Mouse (Mus musculus): ENCODE measurements around the gene Slc35e3.

GRCm38 (mm10) chr10:117757796-117758342 lies 11.7 kb upstream of the Slc35e3 start:
- TF ChIP-seq POLR2A (IDR thresholded peaks at IDR 0.05; ENCODE audit: borderline replicate concordance, extremely low read depth, insufficient read depth, insufficient read length, poor library complexity, severe bottlenecking) (no peak), CTCF (IDR thresholded peaks at IDR 0.05; ENCODE audit: borderline replicate concordance, extremely low read depth, insufficient read depth, insufficient read length) (no peak)

Measured in brain, embryonic 14.5 days (tissue).